Mouse (Mus musculus) urinary bladder, adult 2 months (tissue): ENCODE measurements at regions not wholly inside any gene's neighbourhood (a gene's known extent, or its start where the extent isn't known, plus 50 kb on each side); places are given as distances from the start of the nearest gene placed in this dataset.

Experiments used
- DNase-seq: peaks from one replicate; pipeline ENCODE4 v3.0.0; 2022; ENCODE audit warnings: low spot score

GRCm38 (mm10) chr9:56547291-56547977 lies 129.0 kb downstream of the Hmg20a start:
- no peak for DNase-seq

- DNase-seq: no peak
Observed at GRCm38 (mm10) chr9:56549774-56550173, 131.4 kb downstream of the Hmg20a start.

- no peak for DNase-seq
Observed at GRCm38 (mm10) chr9:56550178-56550577, 131.8 kb downstream of the Hmg20a start.

- no peak for DNase-seq
Observed at GRCm38 (mm10) chr9:56551376-56552186, 133.2 kb downstream of the Hmg20a start.

- DNase-seq: no peak
Observed at GRCm38 (mm10) chr9:56552187-56552686, 133.8 kb downstream of the Hmg20a start.

GRCm38 (mm10) chr9:56552766-56553165 lies 134.4 kb downstream of the Hmg20a start:
- peak; percentile 72 for DNase-seq

- DNase-seq: no peak
Observed at GRCm38 (mm10) chr9:56553626-56554025, 135.2 kb downstream of the Hmg20a start.

- DNase-seq: no peak
Observed at GRCm38 (mm10) chr9:56554096-56554495, 135.7 kb downstream of the Hmg20a start.

GRCm38 (mm10) chr9:56559618-56560144 lies 141.3 kb downstream of the Hmg20a start:
- DNase-seq: no peak

- DNase-seq: no peak
Observed at GRCm38 (mm10) chr9:56562440-56562839, 144.0 kb downstream of the Hmg20a start.

- no peak for DNase-seq
Observed at GRCm38 (mm10) chr9:56564048-56564737, 145.8 kb downstream of the Hmg20a start.
